Mouse (Mus musculus) embryonic fibroblast, embryonic 13.5 days (primary cell): ENCODE measurements around the gene Selenom.

Source experiments
- CTCF ChIP-seq: IDR thresholded peaks from 2 replicates; pipeline ENCODE4 v1.5.1; 2011; ENCODE audit warnings: mild to moderate bottlenecking, control low read depth, low read length, moderate library complexity, borderline replicate concordance; ENCODE audit not compliant: insufficient read depth
- POLR2A ChIP-seq: IDR thresholded peaks from 2 replicates; pipeline ENCODE4 v1.6.1; 2011; ENCODE audit warnings: low read depth, mild to moderate bottlenecking, control low read depth, low read length, moderate library complexity

- no peak for TF ChIP-seq POLR2A
- no peak for TF ChIP-seq CTCF
Measured at GRCm38 (mm10) chr11:3475489-3475888, 39.0 kb upstream of the Selenom start.
